Mouse (Mus musculus): ENCODE data around the gene Paqr6.

Paqr6 gene

GRCm38 (mm10) chr3:88409741-88410644 lies 45.6 kb downstream of the Paqr6 start, which contains the start of gene Pmf1:
TSS of gene Pmf1 (minus strand) at chr3:88410331.
- peak; percentile 84 to 87 for DNase-seq (ENCODE audit: low spot score in 2 of 2)

DNA sequence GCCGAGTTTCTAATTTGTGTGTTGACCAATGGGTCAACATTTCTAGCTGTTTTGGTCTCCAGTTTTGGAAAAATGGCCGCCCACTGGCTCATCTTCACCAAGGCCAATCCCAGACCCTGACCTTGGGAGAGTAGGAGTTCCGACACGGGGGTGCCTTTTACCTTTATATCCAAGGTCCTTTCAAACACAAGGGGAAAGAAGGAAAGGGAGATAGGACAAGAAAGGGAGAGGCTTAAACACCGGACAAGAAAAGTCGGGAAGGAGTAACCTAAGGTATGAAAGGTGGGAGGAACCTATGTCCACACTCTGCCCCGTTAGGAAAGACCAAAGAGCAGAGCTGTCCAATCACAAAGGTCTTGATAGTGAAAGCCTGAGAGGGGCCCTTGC lies 46.3 kb downstream of the Paqr6 start:
- no peak for DNase-seq (ENCODE audit: low spot score in 2 of 2)

GRCm38 (mm10) chr3:88411681-88412080 lies 47.3 kb downstream of the Paqr6 start:
- no peak for DNase-seq (ENCODE audit: low spot score in 2 of 2)

GRCm38 (mm10) chr3:88412636-88413035 lies 48.3 kb downstream of the Paqr6 start:
- DNase-seq (ENCODE audit: low spot score in 2 of 2): no peak

- DNase-seq (ENCODE audit: low spot score in 2 of 2): no peak
These were observed 51.3 kb downstream of the Paqr6 start for GRCm38 (mm10) chr3:88415668-88416067.

DNA sequence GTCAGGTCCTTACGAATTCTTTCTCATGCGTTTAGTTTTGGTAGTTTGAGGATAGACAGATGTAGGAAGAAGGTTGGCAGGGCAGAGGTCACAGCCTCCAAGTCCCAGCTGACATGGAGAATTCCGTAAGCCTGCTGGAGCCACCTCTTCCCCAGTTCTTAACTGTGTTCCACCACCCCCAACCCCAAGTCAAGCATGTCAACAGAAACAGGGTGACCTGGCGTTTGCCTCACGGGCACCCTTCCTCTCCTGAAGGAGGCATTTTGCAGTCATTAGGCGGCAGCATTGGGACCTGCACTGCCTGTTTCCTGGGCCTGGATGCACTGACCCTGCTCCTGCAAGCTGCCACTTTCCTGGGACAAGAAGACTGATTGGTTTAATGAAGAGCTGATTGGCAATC lies 53.6 kb downstream of the Paqr6 start:
- no peak for DNase-seq (ENCODE audit: low spot score in 2 of 2)

Data from urinary bladder, adult 18-20 months (tissue).